In genomic region chr8:80916463-80917235, GRCm38 (mm10) we compare ENCODE assay signal across 11 mouse cellular contexts. TPM values are rescaled to one million over a fixed set of nuclear protein-coding genes. Genes with fewer than 3 reads are reported as not detected.
DNase-seq lines count a peak whose midpoint lies in the region; ATAC-seq and TF ChIP-seq lines count a peak whose summit lies in the region.
"Had no signal": no experiment of that assay in that cellular context is flagged by ENCODE, and none has a peak within 500 bp of the region (broad histone marks: within the 10 kb centered on the region; RNA-seq: fewer than 3 reads in every experiment).

No protein-coding gene starts in this region.

- H3K27ac ChIP-seq in lung, embryonic 16.5 days (ENCODE audit: low read length): peak overlapping the region; percentile 25; the same call in 1 of the 2 replicates
- no peak overlapping the region for H3K27ac ChIP-seq in stomach, postnatal 0 days (replicated peaks)
- H3K27ac ChIP-seq: midbrain, embryonic 12.5 days had no signal

- no peaks in the 10 kb centered on the region for H3K9me3 ChIP-seq in lung, embryonic 16.5 days (ENCODE audit: control insufficient read depth, low read length)
- no peaks in the 10 kb centered on the region for H3K9me3 ChIP-seq in stomach, postnatal 0 days (ENCODE audit: control insufficient read depth, low read length)
- H3K9me3 ChIP-seq: midbrain, embryonic 12.5 days had no signal

- DNase-seq in heart, adult 8-10 months (ENCODE audit: low spot score): peak; percentile 25
- no peak for DNase-seq in heart, postnatal 14 days
- peak; percentile 9 for DNase-seq in thymus, postnatal 4 days
- DNase-seq in thymus, adult 18-20 months: no peak
- DNase-seq in stomach, postnatal 0 days (ENCODE audit: low spot score): no peak
- no peak for DNase-seq in spleen, postnatal 14 days (ENCODE audit: low spot score in 2 of 2)
- no peak for DNase-seq in urinary bladder, adult 18-20 months (ENCODE audit: low spot score in 2 of 2)
- DNase-seq: kidney, adult 8-10 months; right cerebral cortex, postnatal 4 days had no signal

- H3K36me3 ChIP-seq in lung, embryonic 16.5 days (ENCODE audit: control insufficient read depth, insufficient read depth, low read length): no peaks in the 10 kb centered on the region
- H3K36me3 ChIP-seq in stomach, postnatal 0 days (ENCODE audit: control insufficient read depth, insufficient read depth, low read length): no peaks in the 10 kb centered on the region
- H3K36me3 ChIP-seq: midbrain, embryonic 12.5 days had no signal

- intact Hi-C loops in heart, postnatal 14 days (cut with DNase I): no loop called here

- no peak overlapping the region for H3K9ac ChIP-seq in lung, embryonic 16.5 days (ENCODE audit: low read length)
- no peak overlapping the region for H3K9ac ChIP-seq in stomach, postnatal 0 days (ENCODE audit: low read length)
- H3K9ac ChIP-seq: midbrain, embryonic 12.5 days had no signal

- TF ChIP-seq CTCF in stomach, postnatal 0 days (IDR thresholded peaks at IDR 0.05; ENCODE audit: low read depth): peak; percentile 20; the same call in 1 of the 2 replicates

- no peaks in the 10 kb centered on the region for H3K27me3 ChIP-seq in lung, embryonic 16.5 days (ENCODE audit: control insufficient read depth, insufficient read depth, low read depth, low read length)
- H3K27me3 ChIP-seq in stomach, postnatal 0 days (ENCODE audit: control insufficient read depth, insufficient read depth, low read length): no peaks in the 10 kb centered on the region
- H3K27me3 ChIP-seq: midbrain, embryonic 12.5 days had no signal

- peaks cover 19% of the 10 kb centered on the region; the same call in 1 of the 2 replicates for H3K4me1 ChIP-seq in lung, embryonic 16.5 days (replicated peaks; ENCODE audit: control insufficient read depth, insufficient read depth, low read length)
- no peaks in the 10 kb centered on the region for H3K4me1 ChIP-seq in stomach, postnatal 0 days (replicated peaks; ENCODE audit: control insufficient read depth, insufficient read depth)
- H3K4me1 ChIP-seq: midbrain, embryonic 12.5 days had no signal

- no peak for TF ChIP-seq EP300 in stomach, postnatal 0 days (optimal IDR thresholded peaks at IDR 0.05)

- peak; percentile 23 for ATAC-seq in lung, embryonic 16.5 days (ENCODE audit: low read depth)
- ATAC-seq in stomach, postnatal 0 days (ENCODE audit: low FRiP score, low TSS enrichment): no peak

- H3K4me2 ChIP-seq in lung, embryonic 16.5 days (ENCODE audit: low read depth, low read length): no peak overlapping the region
- no peak overlapping the region for H3K4me2 ChIP-seq in stomach, postnatal 0 days (replicated peaks; ENCODE audit: low read depth)
- H3K4me2 ChIP-seq: midbrain, embryonic 12.5 days had no signal

- no peak overlapping the region for H3K4me3 ChIP-seq in lung, embryonic 16.5 days (ENCODE audit: low read length)
- no peak overlapping the region for H3K4me3 ChIP-seq in stomach, postnatal 0 days (ENCODE audit: low read depth, low read length)
- H3K4me3 ChIP-seq: midbrain, embryonic 12.5 days had no signal

- WGBS in lung, embryonic 16.5 days: 61% methylated on average over 11 of the region's 11 CpGs
- WGBS in stomach, postnatal 0 days: 70% methylated on average over 11 of the region's 11 CpGs

RNA-seq across cellular contexts. Expression of gene Gab1, which starts 36.3 kb away (rescaled TPM):
- total RNA-seq in heart, adult 8-10 months (2022): 10 to 100 TPM; 33.6 to 43.1 (median 40.6) TPM
- total RNA-seq in heart, postnatal 14 days (2021): 10 to 100 TPM; 35.5 to 40.0 TPM
- 21.5 and 22.4 TPM in 2 replicates for polyA plus RNA-seq in lung, embryonic 16.5 days (2015; fragmentation: Nextera tagmentation; extraction: Ambion mirVana)
- 7.3 and 8.3 TPM in 2 replicates for polyA plus RNA-seq in stomach, postnatal 0 days (2015; fragmentation: Nextera tagmentation; extraction: Ambion mirVana)

Comparison
In these comparisons a context has a peak if more than half of its experiments do, and no peak if none do; other contexts are left out.
1. DNase-seq: peak in heart, adult 8-10 months (single experiment) and thymus, postnatal 4 days (single experiment); none in heart, postnatal 14 days (0 of 2), thymus, adult 18-20 months (0 of 2), stomach, postnatal 0 days (single experiment), spleen, postnatal 14 days (0 of 2) and urinary bladder, adult 18-20 months (0 of 2).